Mouse (Mus musculus) common myeloid progenitor, adult 5-6 weeks (primary cell): ENCODE data around the gene Gm20708. TPM values are rescaled to one million over a fixed set of nuclear protein-coding genes. Genes with fewer than 3 reads are reported as not detected.
"Not testable (repeated sequence)": the region's sequence is repeated elsewhere in the genome, so short reads cannot be mapped to it uniquely, and the experiment has no call there.

Experiments
- ATAC-seq: replicated peaks from 2 replicates; pipeline ENCODE4 v1.8.0; 2016; ENCODE audit warnings: low read depth, mild to moderate bottlenecking, moderate TSS enrichment, inconsistent platforms; ENCODE audit not compliant: poor library complexity, severe bottlenecking
- total RNA-seq: library from RNA; stranded (forward); fragments of 200-1000, 187-1606 nt; gene quantifications from 2 replicates; pipeline ENCODE4 v1.2.3, GENCODE M21; 2017

Gm20708 gene
- total RNA-seq, 1 experiment from 2014 or later, result 3.1 TPM

DNA sequence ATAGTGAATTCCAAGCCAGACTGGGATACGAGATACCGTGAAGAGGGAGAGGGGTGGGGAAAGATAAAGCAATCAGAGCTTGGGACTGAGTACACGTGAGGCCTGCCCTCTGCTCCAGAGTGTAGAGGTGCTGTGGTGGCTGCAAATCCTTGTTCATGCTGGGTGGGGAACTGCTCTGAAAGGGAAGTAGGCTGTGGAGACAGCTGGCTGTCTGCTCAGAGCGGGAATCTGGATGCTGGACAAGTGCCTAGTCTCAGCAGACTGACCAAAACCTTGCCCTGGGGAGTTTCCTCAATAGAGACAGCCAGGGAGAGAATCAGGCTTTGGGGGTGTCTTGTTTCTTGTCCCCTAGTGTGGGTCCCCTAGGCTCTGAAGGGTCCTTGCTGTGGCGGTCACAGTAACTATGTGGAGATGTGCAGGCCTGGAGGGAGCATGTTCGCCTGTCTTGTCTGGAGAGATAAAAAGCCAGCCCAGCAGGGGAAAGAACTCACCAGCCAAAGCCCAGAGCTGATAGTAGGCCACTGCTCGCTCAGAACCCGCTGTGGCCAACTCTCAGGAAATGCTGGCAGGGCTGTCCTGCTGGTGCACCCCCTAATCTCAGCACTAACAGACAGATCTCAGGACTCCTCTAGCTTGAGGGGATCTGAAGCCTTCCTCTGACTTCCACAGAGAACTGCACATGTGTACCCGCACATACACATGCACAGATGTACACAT lies 19.6 kb downstream of the Gm20708 start:
- peak; percentile 33 for ATAC-seq

DNA sequence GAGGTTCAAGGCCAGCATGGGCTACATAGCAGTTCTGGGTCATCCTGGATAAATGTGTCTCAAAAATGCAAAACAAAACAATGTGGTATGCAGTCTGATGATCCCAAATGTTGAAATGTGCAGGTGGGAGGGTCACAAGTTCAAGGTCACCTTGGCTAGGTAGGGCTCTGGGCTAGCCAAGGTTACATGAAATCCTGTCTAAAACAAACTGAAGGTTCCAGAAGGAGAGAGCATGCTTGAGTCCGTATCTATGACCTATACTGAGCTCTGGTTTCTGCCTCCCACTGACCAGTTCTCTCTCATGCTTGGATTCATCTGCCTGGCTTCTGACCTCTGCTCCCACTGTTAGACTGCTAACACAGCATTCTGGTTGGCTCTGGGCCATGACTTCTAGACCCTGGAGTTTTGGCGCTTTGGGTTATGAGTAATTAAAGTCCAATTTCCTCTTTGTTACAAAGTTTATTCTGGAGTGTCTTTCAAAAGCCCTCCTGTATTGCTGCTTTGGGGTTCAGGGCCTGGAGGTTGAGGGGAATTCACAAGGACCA lies 20.3 kb downstream of the Gm20708 start:
- no peak for ATAC-seq

DNA sequence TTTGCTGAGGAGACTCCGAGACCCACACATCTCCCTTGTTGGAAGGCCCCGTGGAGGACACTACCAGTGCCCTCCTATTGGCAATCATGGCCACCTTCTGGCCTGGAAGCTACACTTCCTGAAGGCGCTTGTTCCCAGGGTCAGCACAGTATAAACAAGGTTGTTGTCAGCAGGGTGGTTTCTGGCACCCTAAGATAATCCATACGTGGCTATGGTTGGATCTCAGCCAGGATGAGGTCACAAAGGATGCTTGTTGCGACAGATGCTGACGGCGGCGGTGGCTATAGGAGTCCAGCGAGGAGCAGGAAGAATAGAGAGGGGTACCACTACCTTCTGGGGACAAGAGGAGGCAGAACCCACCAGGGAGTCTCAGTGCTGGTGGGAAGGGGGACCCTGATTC lies 20.9 kb downstream of the Gm20708 start:
- no peak for ATAC-seq

DNA sequence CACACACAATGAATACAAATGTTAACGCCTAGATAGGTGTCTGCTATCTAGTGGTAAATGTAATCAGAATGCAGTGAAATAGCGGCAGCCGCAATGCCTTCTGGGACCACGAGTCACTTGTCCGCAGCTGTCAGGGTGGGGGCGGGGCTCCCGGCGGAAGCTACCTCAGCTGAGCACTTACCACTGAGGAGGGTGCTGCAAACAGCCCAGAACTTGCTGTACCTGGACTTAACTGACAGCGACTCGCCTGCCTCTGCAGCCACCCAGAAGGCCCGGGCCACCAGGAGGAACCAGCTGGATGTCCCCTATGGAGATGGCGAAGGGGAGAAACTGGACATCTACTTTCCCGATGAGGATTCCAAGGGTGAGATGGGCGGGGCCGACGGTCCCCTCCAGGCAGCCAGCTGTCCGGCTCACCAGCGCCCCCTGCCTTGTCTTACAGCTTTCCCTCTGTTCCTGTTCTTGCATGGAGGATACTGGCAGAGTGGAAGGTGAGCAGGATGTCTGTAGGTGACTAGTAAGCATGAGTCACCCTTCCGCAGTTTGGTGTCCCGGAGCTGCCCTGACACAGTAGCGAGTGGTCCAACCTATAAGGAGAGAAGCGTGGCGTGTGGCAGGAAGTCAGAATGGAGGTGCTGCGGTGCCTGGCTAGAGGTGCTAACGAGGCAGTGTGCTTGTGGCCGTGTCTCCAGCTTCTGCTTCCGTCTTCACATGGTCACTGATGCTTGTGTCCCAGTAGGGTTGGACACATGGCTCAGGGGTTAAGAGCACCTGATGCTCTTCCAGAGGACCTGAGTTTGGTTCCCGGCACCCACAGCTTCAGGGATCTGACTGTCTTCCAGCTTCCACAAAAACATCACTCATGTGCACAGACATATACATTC lies 22.9 kb downstream of the Gm20708 start:
- peak; percentile 64 for ATAC-seq

DNA sequence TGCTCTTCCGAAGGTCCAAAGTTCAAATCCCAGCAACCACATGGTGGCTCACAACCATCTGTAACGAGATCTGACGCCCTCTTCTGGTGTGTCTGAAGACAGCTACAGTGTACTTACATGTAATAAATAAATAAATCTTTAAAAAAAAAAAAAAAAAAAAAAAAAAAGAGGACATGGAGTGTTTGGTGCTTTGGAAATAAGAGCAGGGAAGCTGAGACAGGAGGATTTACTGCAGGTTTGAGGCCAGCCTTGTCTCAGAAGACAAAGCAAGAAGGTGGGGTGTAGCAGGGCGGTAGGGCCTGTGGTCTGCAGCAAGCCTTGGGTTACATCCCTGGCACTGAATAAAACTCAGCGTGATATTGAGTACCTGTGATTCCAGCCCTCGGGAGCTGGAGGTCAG lies 24.0 kb downstream of the Gm20708 start:
- not testable (repeated sequence) for ATAC-seq

DNA sequence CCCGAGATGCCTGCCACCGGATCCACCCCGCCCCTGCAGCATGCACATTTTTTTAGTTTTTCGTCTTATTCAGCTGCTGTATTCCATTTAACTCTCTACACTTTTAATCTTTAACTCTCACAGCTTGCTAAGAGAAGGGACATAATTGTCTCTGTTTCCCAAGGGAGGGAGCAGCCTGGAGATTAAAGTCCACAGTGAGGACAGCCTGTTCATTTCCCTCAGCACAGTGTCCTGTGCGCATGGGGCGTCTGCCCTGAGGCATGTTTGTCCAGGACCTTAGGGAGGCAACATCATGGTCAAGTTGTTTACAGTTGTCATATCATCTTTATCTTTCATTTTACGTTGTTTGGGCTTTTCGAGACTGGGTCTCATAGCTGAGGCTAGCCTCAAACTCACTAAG lies 24.6 kb downstream of the Gm20708 start:
- no peak for ATAC-seq

DNA sequence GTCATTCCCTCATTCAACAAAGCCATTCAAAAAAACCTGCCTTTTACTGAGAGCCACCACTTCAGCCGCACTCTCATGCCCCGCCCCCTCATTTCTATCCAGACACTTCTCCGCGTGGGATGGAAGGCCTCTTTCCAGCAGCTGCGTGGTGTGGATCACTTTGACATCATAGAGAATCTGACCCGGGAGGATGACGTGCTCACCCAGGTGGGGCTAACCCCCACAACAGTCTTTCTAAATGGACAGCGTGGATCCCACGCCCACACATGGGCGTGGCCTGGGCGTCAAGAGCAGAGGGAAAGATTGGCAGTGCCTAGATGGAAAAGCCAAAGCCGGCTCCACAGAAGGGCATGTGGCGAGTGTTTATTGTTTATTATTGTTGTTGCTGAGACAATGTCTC lies 26.8 kb downstream of the Gm20708 start:
- ATAC-seq, result no peak

DNA sequence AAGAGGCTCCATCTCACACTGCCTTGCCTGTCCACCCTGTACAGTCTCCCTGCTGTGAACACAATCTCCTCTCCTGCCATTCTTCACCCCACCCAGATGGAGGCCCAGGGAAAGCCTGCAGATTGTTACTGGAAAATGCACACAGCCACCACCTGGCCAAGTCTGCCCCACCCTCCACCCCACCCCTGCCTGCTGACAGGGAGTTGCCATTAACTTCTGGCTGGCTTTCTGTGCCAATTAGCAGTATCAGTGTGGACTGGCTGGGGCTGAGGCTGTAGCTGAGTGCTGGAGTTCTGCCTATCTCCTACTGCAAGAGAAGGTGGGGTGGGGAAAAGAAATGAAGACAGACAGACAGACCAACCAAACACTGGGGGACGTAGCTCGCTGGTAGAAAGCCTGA lies 29.1 kb downstream of the Gm20708 start:
- peak; percentile 61 for ATAC-seq

DNA sequence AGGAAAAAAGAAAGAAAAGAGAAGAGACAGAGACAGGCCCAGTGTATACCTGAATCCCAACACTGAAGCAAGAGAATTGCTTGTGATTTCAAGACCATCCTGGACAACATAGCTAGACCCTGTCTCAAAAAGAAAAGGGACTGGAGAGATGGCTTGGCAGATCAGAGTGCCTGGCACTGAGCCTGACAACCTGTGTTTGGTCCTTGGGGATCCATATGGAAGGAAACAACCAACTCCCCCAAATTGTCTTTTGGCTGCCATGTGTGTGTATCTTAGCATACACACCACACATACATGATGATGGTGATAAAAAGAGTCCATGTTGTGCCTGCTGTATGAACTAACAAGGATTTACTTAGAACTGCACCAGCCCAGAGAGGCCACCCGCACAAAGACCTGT lies 29.6 kb downstream of the Gm20708 start:
- ATAC-seq, result no peak

DNA sequence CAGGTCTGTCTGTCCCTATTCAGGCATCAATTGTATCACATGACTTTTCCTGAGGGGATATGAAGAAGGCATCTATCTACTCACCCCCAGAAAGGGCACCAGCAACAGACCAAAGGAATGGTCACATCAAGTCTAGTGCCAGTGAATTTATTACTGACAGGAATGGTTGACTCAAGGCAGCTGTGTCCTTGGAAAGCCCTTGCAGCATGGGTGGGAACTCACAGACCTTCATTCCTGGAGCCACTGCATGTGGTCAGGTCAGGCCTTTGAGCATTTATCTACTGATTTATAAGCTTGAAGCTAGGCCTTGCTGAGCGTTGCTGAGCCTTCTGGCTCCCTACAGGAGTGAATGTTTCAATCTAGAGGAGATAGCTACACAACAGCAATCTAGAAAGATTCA lies 31.4 kb downstream of the Gm20708 start:
- ATAC-seq, result no peak

DNA sequence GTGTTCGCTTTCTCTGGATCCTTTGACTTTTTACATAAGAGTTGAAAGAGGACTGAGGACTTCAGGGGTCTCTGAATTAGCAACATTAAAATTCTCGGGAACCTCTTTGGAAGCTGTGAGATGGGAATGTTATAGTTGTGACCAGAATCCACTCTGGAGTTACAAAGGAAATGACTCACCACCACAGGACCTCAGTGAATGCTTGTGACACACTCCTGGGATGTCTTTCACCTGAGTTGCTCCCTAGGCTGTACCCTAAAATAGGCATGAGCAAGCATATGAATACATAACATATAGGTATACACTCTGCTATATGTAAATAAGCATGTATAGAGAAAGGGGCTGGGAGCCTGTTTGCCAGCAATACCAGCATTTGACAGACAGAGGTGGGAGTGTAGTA lies 34.0 kb downstream of the Gm20708 start:
- no peak for ATAC-seq

DNA sequence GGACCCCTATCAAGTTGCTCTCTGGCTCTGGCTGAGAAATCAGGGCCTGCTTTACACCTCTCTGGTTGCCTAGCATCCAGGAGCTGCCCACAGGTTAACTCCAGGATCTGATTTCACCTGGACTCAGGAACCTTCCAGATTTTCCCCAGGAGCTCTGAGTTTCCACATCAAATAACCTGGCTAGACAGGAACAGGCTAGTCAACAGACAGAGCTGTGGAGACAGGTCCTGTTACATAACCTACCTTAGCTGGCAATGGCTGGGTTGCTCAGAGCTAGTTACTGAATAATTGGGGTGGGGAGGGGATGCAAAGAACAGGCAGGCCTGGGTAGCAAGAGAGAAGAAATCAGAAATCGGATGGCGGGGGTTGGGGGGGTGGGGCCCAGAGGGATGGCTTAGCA lies 35.5 kb downstream of the Gm20708 start:
- no peak for ATAC-seq

DNA sequence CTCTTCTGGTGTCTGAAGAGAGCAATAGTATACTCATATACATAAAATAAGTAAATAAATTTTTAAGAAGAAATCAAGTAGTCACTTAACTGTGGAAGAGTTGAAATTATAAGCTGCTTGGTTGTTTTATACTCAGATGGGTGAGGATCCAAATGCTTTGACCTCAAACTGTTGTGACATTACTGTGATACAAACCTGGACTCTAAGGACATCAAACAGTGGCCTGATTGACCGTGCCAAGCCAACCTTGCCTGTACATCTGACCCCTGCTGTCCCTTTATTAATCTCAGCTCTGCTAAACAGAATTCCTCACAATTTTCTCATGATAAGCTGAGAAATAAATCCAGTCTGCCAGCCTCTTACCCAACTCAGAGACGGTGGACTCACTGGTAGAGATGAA lies 36.2 kb downstream of the Gm20708 start:
- ATAC-seq, result no peak

DNA sequence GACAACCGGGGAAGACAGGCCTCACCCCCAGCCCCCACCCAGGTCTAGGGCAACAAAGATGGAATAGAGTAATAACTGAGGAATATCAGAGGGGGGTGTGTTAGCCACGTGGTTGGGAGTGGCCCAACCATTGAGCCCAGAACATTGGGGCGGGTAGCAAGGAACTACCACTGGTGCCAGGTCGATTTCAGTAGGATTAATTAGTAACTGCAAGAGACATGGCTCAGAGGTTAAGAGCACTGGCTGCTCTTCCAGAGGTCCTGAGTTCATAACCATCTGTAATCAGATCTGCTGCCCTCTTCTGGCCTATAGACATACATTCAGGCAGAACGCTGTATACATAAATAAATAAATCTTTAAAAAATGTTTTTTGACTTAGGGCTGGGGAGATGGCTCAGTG lies 37.2 kb downstream of the Gm20708 start:
- no peak for ATAC-seq

DNA sequence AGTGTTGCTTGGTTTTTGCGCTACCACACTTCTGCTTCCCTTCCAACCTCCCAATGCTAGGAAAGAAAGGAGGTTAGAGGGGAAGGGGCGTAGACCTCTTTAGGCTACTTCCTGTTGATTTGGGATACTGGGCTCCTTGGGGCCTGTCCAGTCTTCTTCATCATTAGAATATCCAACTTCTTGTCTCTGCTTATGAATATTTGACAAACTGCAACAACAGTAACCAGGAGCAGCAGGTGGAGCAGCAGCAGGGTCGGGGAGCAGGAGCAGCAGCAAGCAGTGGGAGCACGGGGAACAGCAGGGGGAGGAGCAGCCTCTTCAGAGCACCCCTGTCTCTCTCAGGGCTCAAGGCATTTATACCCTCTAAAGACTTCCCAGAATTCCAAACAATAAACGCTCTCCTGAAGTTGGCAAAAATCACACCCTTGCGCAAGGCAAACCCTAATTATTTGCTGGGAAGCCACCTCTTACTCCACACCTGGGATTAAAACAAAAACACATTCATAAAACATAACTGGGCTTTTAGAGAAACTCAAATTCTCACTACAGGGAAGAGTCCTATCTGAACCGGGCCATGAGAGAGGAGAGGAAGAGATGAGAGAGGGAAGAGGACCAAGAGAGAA lies 38.2 kb downstream of the Gm20708 start:
- no peak for ATAC-seq

DNA sequence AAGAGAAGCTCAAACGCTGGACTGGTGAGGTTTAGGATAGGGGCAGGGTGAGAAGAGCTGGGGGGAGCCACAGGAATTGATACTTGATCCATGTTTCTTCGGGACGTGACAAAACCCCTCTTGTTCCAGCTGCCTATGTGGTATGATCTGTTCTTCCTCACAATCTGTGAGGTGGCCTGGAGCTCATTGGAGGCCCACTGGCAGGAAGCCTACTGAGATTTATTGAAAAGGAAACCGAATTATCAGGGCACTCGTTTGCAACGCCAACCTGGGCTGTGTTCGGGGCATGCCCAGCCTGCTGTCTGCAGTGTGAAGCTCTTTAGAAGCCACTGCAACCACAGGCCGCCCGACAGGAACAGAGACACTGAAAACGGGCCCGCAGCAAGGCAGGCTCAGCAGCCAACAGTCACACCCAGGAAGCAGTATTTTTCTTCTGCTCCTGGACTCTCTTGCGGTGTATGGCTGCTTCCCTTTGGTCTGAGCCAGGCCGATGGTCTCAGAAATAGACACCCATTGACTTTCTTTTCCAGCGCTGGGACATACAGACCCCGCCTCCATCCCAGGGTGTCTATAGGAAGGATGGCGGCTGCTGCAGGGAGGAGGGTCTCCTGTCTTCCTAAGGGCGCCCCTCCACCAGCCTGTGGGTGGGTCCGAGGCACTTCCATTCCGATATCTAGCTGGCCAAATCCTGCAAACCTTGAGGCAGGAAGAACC lies 39.0 kb downstream of the Gm20708 start:
- ATAC-seq, result peak; percentile 42

DNA sequence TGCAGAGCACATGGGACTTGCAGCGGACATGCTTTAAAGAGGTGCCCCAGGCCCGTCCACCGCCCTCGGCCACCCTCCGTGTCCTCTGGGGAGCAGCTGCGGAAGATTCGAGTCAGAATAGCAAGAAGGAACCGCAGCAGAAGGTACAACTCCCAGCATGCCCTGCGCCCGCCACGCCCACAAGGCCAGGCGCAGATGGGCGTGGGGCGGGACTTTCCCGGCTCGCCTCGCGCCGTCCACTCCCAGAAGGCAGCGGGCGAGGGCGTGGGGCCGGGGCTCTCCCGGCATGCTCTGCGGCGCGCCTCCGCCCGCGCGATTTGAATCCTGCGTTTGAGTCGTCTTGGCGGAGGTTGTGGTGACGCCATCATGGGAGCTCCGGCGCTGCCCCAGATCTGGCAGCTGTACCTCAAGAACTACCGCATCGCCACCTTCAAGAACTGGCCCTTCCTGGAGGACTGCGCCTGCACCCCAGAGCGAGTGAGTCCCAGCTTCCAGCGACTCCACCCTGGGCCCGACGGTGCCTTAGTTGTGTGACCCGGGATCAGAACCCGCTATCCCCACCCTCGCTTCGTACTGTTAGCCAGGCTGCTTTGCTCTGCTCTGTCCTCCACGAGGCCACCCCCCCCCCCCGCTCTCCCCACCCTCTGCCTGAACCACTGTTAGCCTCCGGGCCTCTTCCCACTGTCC lies 39.7 kb downstream of the Gm20708 start, which contains the start of gene Birc5:
Gene Birc5, plus strand, starts transcription at position 267 of the 687 bp plus-strand sequence.
- peak; percentile 94 for ATAC-seq

DNA sequence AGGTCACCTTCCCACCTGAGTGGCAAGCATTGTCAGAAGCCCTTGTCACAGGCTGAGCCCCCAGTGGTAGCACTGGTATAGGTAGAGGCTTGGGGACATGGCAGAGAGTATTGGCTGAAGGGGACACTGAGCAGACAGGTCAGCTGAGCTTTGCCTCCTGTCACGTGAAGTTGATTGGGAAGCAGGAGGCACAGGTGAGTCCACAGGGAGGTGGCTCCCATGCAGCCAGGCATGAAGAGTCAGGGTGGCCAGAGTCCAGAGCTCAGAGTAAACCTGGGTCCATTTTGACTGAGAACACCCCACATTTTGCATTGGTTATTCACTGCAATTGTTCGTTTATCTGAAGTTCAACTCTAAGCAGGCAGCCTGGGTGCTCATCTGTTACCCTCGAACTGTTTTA lies 43.4 kb downstream of the Gm20708 start:
- no peak for ATAC-seq

DNA sequence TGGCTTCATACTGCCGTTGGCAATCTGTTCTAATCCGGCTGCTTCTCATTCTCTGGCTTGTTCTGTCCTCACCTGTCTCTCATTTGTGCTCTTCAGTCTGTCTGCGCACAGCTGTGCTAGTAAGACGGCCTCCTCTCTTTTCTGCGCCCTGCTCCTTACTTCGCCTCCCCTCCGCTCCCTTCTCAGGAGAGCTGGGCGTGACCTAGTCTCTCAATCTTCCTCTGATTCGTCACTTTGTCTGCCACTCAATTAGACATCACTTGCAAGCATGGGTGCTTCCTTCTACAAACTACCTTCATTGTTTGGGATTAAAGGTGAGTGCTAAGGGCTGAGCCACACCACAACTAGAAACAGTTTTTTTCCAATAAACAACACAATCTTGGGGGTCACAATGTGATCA lies 44.8 kb downstream of the Gm20708 start:
- ATAC-seq, result no peak

DNA sequence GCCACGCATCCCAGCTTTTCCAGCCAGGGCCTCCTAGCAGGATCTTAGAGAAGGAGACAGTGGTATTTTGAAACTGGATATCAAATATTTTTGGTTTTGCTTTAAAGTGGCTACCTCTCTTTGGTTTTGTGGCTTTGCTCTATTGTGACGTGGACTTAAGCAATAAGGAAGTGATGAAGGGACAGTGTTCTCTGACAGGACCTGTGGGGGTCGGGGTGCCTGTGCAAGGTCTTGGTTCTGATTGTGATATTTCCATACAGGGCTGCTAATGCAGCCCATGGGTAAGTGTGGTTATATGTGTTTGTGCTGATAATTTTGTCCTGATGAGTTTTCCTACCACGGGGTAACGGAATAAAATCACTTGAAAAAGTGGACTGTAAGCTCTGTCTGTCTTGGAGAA lies 45.9 kb downstream of the Gm20708 start:
- ATAC-seq, result no peak
